Mouse (Mus musculus): ENCODE data around the gene Bbs10.
A peak's percentile ranks its signal among the peaks of the same experiment; 100 is the strongest.

Bbs10 gene

GRCm38 (mm10) chr10:111298140-111299098 is at the start of gene Bbs10:
Gene Bbs10 (plus strand): TSS chr10:111298679.
- DNase-seq = peak; percentile 92 to 95

- DNase-seq = no peak
Measured at GRCm38 (mm10) chr10:111250192-111250591, 48.3 kb upstream of the Bbs10 start.

GRCm38 (mm10) chr10:111251666-111252065 is 46.8 kb upstream of the Bbs10 start:
- no peak for DNase-seq

GRCm38 (mm10) chr10:111255228-111255627 is 43.3 kb upstream of the Bbs10 start:
- no peak for DNase-seq

GRCm38 (mm10) chr10:111256156-111256555 is 42.3 kb upstream of the Bbs10 start:
- DNase-seq = no peak

GRCm38 (mm10) chr10:111257358-111257757 is 41.1 kb upstream of the Bbs10 start:
- DNase-seq = no peak

GRCm38 (mm10) chr10:111258256-111258655 is 40.2 kb upstream of the Bbs10 start:
- no peak for DNase-seq

- DNase-seq = no peak
Measured at GRCm38 (mm10) chr10:111271687-111272086, 26.8 kb upstream of the Bbs10 start.

GRCm38 (mm10) chr10:111272905-111273304 is 25.6 kb upstream of the Bbs10 start:
- no peak for DNase-seq

GRCm38 (mm10) chr10:111273463-111274088 is 24.9 kb upstream of the Bbs10 start:
- DNase-seq = no peak

- DNase-seq = no peak
Measured at GRCm38 (mm10) chr10:111275822-111276221, 22.7 kb upstream of the Bbs10 start.

- DNase-seq = no peak
Measured at GRCm38 (mm10) chr10:111297631-111298030, 848 bp upstream of the Bbs10 start.

- DNase-seq = no peak
Measured at GRCm38 (mm10) chr10:111299591-111299990, 1.1 kb downstream of the Bbs10 start.

- DNase-seq = no peak
Measured at GRCm38 (mm10) chr10:111301041-111301440, 2.6 kb downstream of the Bbs10 start.

- DNase-seq = no peak
Measured at GRCm38 (mm10) chr10:111302486-111302885, 4.0 kb downstream of the Bbs10 start.

- no peak for DNase-seq
Measured at GRCm38 (mm10) chr10:111308850-111309501, 10.5 kb downstream of the Bbs10 start.

GRCm38 (mm10) chr10:111313282-111313681 is 14.8 kb downstream of the Bbs10 start:
- no peak for DNase-seq

- no peak for DNase-seq
Measured at GRCm38 (mm10) chr10:111314636-111315395, 16.3 kb downstream of the Bbs10 start.

GRCm38 (mm10) chr10:111315940-111316339 is 17.5 kb downstream of the Bbs10 start:
- no peak for DNase-seq

GRCm38 (mm10) chr10:111318021-111318420 is 19.5 kb downstream of the Bbs10 start:
- DNase-seq = no peak

GRCm38 (mm10) chr10:111318805-111319500 is 20.5 kb downstream of the Bbs10 start:
- DNase-seq = no peak

- DNase-seq = no peak
Measured at GRCm38 (mm10) chr10:111320579-111320978, 22.1 kb downstream of the Bbs10 start.
